Mouse (Mus musculus) c-Kit-positive CD71-positive TER-119-positive erythroid progenitor cells, embryonic 14.5 days (primary cell): ENCODE data around the gene Snrpd3.
"Not testable (repeated sequence)": the region's sequence is repeated elsewhere in the genome, so short reads cannot be mapped to it uniquely, and the experiment has no call there.

ENCODE experiments used
- DNase-seq: peaks from one replicate; pipeline ENCODE4 v3.0.0-alpha.2; 2013; ENCODE audit warnings: low spot score

The Snrpd3 gene

GRCm38 (mm10) chr10:75517073-75517757 lies at the start of gene Snrpd3:
TSS of gene Snrpd3 (plus strand) at chr10:75517551.
- DNase-seq, result peak; percentile 97

GRCm38 (mm10) chr10:75473411-75473810 lies 43.9 kb upstream of the Snrpd3 start:
- no peak for DNase-seq

- no peak for DNase-seq
Measured at GRCm38 (mm10) chr10:75474571-75474970, 42.8 kb upstream of the Snrpd3 start.

GRCm38 (mm10) chr10:75475139-75475850 lies 42.1 kb upstream of the Snrpd3 start:
- not testable (repeated sequence) for DNase-seq

- no peak for DNase-seq
Measured at GRCm38 (mm10) chr10:75477034-75477433, 40.3 kb upstream of the Snrpd3 start.

GRCm38 (mm10) chr10:75479955-75480354 lies 37.4 kb upstream of the Snrpd3 start:
- DNase-seq, result no peak

- no peak for DNase-seq
Measured at GRCm38 (mm10) chr10:75481703-75482102, 35.6 kb upstream of the Snrpd3 start.

GRCm38 (mm10) chr10:75482271-75482670 lies 35.1 kb upstream of the Snrpd3 start:
- DNase-seq, result no peak

- DNase-seq, result no peak
Measured at GRCm38 (mm10) chr10:75482919-75483483, 34.4 kb upstream of the Snrpd3 start.

- no peak for DNase-seq
Measured at GRCm38 (mm10) chr10:75484066-75484465, 33.3 kb upstream of the Snrpd3 start.

GRCm38 (mm10) chr10:75484767-75485166 lies 32.6 kb upstream of the Snrpd3 start:
- no peak for DNase-seq

- DNase-seq, result peak; percentile 63
Measured at GRCm38 (mm10) chr10:75486086-75486979, 31.0 kb upstream of the Snrpd3 start.

- DNase-seq, result no peak
Measured at GRCm38 (mm10) chr10:75487131-75487530, 30.2 kb upstream of the Snrpd3 start.

GRCm38 (mm10) chr10:75489522-75489921 lies 27.8 kb upstream of the Snrpd3 start:
- no peak for DNase-seq

GRCm38 (mm10) chr10:75490731-75491130 lies 26.6 kb upstream of the Snrpd3 start:
- DNase-seq, result no peak

- DNase-seq, result no peak
Measured at GRCm38 (mm10) chr10:75491234-75491935, 26.0 kb upstream of the Snrpd3 start.

GRCm38 (mm10) chr10:75491936-75492262 lies 25.5 kb upstream of the Snrpd3 start:
- no peak for DNase-seq

GRCm38 (mm10) chr10:75495304-75495703 lies 22.0 kb upstream of the Snrpd3 start:
- no peak for DNase-seq

GRCm38 (mm10) chr10:75495921-75496320 lies 21.4 kb upstream of the Snrpd3 start:
- DNase-seq, result no peak

- DNase-seq, result not testable (repeated sequence)
Measured at GRCm38 (mm10) chr10:75499214-75499613, 18.1 kb upstream of the Snrpd3 start.

- no peak for DNase-seq
Measured at GRCm38 (mm10) chr10:75499791-75500190, 17.6 kb upstream of the Snrpd3 start.

GRCm38 (mm10) chr10:75500345-75500744 lies 17.0 kb upstream of the Snrpd3 start:
- DNase-seq, result peak; percentile 34
